Mouse (Mus musculus): ENCODE measurements around the gene Foxn3.

Foxn3 gene

GRCm38 (mm10) chr12:99408651-99409050 lies 154.7 kb downstream of the Foxn3 start:
- no peak for DNase-seq

DNA sequence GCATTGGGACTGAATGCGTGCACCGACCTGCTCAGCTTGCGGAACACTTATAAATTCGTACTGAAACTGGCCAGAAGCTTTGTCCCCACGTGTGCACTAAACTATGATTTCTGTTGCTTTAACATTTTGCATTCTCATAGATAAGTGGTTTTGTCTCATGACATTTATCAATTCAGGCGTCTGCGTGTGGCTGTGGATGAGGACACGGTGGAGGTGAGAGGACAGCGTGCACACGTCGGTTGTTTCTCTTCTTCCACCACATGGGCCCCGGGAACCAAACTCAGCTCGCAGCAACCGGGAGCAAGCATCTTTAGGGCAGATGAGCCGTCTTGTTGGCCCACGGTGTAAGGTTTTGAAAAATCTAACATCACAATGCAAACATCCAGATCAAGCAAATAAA lies 155.3 kb downstream of the Foxn3 start:
- no peak for DNase-seq

GRCm38 (mm10) chr12:99407318-99407716 lies 156.1 kb downstream of the Foxn3 start:
- DNase-seq = no peak

GRCm38 (mm10) chr12:99406697-99407317 lies 156.6 kb downstream of the Foxn3 start:
- DNase-seq = no peak

GRCm38 (mm10) chr12:99406254-99406653 lies 157.1 kb downstream of the Foxn3 start:
- no peak for DNase-seq

GRCm38 (mm10) chr12:99405401-99405800 lies 158.0 kb downstream of the Foxn3 start:
- no peak for DNase-seq

DNA sequence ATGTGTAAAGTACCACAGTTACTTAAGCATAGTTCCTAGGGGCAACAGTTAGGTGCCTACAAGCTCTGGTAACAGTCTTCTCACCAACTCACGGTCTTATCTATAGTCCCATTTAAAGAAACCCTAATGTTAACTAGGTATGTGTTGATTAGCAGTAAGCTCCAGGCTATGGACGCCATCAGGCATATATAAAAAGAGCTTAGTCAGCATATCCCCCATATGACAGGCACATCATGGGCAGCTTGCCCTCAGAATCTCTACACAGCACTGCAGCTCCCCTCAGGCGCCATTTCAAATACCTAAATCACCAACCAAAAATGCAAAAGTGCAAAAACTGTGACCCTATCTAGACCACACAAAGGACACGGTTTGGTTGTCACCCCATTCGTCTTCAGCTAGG lies 160.4 kb downstream of the Foxn3 start:
- no peak for DNase-seq

GRCm38 (mm10) chr12:99400907-99401306 lies 162.5 kb downstream of the Foxn3 start:
- DNase-seq = no peak

- DNase-seq = no peak
These were observed 163.8 kb downstream of the Foxn3 start for GRCm38 (mm10) chr12:99399575-99399974.

DNA sequence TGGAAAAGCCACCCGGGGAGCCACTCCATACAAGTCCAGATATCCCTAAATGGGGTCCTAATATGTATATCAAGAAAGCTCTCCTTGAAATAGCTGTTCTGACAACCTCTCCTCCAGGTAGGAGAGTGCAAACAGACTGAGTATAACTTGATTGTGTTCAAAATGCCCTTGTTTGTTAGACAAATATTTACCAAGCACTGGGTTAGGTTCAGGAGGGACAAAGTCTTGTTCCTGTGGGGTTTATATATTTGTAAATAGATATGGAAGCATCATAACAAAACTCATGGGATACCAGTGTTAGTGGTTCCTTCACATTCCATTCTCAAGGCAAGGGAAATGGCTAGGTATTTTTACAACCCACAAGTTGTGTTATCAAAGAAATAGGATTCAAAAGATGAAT lies 166.9 kb downstream of the Foxn3 start:
- no peak for DNase-seq

GRCm38 (mm10) chr12:99395082-99395481 lies 168.3 kb downstream of the Foxn3 start:
- no peak for DNase-seq

DNA sequence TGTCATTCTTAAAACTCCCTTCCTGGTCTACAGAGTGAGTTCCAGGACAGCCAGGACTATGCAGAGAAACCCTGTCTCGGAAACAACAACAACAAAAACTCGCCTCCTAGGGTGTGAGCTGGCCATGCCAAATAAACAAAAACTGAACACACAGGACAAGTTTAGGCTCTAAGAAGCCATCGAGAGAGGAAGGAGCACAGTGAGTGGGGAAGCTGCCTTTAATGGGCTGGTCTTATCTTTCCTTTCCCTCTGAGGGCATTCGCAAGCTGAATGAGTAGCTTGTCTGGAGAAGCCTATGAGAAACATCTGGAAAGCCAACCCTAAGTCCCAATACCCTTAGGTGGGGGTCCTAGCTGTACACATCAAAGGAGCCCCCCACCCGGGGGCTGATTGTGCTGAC lies 168.7 kb downstream of the Foxn3 start:
- no peak for DNase-seq

- DNase-seq = no peak
These were observed 169.3 kb downstream of the Foxn3 start for GRCm38 (mm10) chr12:99393867-99394630.

- DNase-seq = peak; percentile 83
These were observed 170.2 kb downstream of the Foxn3 start for GRCm38 (mm10) chr12:99392944-99393866.

DNA sequence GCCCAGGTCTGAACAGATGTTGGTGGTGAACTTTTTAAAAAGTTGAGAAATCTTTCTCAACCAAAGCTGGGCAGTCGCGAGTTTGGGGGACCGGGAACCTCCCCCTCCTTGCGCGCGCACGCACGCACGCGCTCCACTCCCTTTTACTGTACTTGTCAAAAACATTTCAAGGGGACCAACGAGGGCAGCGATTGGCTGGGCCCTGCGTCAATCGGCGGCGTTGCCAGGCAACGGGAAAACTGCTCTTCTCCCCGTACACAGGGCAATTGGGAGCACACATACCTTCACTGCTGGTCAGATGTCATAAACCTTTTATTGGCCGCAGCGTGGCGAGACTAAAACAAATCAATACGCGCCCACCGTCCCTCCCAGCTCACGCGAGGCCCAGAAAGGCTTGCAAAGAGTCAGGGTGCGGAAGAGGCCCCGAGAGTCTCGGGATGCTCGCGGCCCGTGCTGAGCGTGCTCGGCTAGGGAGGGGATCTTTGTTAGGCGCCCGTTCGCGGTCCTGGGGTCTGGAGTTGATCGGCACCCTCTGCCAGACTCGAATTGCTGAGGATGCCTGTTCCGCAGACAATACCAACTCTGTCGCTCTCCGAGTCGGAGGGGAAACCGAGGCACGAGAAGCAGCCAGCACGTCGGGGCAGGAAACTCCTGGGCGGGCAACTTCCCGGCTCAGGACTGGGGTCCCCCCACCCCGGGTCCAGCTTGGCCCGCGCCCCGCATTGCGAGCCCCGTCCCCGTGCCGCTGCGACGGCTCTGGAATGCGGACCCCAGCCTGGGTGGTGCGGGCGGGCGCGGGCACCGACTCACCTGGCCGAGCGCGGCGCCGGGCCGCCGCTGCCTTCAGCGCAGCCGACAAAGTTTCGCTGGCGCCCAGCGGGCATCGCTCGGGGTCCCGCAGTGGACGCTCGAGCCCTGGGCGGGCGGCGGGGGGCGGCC lies 171.2 kb downstream of the Foxn3 start:
- DNase-seq = peak; percentile 97

DNA sequence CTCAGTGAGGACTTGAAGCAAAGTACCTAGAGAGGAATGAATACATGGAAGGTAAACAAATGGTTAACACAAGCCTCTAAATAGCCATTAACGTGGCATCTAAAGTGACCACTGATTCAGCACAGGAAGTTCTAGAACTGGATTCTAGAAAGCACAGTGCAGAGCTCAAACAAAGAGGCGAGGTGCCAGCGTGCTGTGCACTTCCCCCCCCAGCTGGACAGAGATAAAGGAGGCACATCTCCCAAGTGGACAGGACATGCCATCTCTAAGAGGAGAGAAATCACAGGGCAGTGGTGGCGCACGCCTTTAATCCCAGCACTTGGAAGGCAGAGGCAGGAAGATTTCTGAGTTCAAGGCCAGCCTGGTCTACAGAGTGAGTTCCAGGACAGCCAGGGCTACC lies 173.0 kb downstream of the Foxn3 start:
- no peak for DNase-seq

DNA sequence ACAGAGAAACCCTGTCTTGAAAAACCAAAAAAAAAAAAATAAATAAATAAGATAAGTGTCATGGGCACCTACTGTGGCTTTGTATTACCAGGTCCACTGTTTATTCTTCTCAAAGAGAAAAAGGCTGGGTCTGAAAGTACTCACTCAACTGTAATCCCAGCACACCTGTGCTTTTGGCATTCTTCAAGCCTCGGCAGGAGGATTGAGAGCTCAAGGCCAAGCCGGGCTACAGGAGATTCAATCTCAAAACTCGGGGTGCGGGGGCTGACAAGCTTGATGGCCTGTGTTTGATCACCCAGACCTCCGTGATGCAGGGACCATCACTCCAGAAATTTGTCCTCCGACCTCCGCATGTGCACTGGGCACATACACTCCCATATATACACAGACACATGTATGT lies 174.1 kb downstream of the Foxn3 start:
- DNase-seq = no peak

DNA sequence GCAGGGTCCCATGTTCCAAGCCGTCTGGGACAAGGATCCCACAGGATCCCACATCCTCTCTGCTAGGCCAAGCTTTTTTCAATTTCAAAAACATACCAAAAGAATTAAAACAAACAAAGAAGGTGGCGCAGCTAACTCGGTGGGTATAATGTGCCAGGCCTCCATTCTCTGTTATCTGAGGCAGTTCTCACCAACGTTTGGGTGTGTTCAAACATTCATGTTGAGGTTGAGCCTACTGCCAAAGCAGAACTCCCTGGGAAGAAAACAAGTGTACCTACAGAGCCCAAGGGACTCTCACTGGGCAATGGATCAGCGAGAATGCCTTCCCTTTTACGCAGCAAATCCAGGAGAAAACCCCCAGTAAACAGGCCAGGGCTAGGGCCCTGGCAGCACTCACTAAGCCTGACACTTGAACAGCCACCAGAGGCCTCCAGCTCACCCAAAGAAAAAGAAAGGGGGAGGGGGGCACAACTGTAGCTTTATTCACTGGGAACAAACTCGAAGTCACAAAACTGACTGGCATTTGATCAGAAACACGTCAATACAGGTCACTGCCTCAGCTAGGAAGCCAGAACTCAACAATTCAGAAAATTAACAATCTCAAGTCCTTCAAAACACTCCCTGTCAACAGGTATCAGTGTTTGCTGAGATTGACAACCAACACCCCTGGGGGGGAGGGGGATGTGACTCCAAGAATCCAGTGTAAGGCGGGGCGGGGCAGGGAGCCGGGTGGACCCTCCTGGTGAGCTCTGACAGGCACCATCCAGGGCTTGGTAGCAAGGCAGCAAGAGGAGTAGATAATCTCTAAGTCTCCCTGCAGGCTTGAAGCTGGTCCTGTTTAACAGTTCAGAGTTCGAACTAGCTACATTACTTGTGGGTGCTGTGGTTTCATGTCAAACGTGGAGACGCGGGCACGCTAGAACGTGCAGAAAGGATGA lies 177.2 kb downstream of the Foxn3 start:
- DNase-seq = no peak

DNA sequence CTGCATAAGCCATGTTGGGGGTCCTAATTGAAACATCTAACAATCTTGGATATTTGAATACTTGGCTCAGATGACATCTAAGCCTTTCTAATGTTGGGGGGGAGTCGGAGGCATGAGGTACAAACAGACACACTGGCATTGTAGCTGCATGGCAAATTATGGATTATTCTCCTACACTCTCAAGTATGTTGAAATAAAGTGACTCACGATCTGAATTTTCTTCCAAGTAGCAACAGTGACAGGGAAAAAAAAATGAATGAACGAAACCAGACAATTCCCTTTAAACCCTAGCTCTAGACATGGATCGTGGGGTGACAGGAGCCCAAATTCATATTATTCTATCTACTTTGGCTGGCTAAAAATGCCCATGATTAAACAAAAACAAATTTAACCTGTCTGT lies 178.3 kb downstream of the Foxn3 start:
- no peak for DNase-seq

- DNase-seq = no peak
These were observed 182.1 kb downstream of the Foxn3 start for GRCm38 (mm10) chr12:99381317-99381716.

GRCm38 (mm10) chr12:99380855-99381262 lies 182.5 kb downstream of the Foxn3 start:
- no peak for DNase-seq

Data from right cerebral cortex, postnatal 25 days (tissue).